Mouse (Mus musculus) ES-Bruce4 (cell line): ENCODE results near the gene Syndig1.

Experiments
- CTCF ChIP-seq: IDR thresholded peaks from one replicate; pipeline ENCODE4 v1.8.1; 2011; ENCODE audit warnings: low read depth, low read length
- POLR2A ChIP-seq: IDR thresholded peaks from one replicate; pipeline ENCODE4 v1.8.1; 2011; ENCODE audit warnings: low read length; ENCODE audit not compliant: insufficient read depth

- TF ChIP-seq POLR2A (no peak), CTCF (no peak)
These were observed 187.3 kb downstream of the Syndig1 start for GRCm38 (mm10) chr2:150016303-150016702.
